Mouse (Mus musculus): ENCODE measurements around the gene Emx1.

DNA sequence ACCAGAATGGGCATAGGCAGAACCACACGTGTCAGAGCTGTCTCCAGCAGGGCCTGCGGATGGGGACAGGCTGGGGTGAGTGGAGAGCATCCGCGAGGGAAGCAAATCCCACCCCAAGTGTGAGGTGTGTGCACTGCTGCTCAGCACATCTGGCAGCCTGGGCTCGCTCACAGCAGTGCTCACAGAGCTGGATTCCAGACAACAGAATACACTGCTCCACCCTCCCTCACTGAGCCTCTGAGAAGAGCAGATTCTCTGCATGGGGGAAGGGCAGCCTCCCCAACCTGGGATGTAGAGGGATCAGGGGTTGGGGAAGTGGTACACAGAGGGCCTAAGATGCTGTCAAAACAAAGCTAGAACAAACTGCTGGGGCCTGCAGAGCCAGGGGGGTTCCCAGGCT is 47.6 kb downstream of the Emx1 start:
- TF ChIP-seq POLR2A (IDR thresholded peaks at IDR 0.05; ENCODE audit: control insufficient read depth, low read depth, low read length), result no peak
- TF ChIP-seq CTCF (IDR thresholded peaks at IDR 0.05; ENCODE audit: control insufficient read depth, insufficient read depth, insufficient replicate concordance, low read depth, low read length), result no peak
